Mouse (Mus musculus): ENCODE data around the gene Cntnap2.

GRCm38 (mm10) chr6:47272606-47273575 is 2213.7 kb downstream of the Cntnap2 start:
- TF ChIP-seq CTCF (IDR thresholded peaks at IDR 0.05; ENCODE audit: low read depth, low read length) (no peak), GATA1 (IDR thresholded peaks at IDR 0.05; ENCODE audit: borderline replicate concordance, low read length) (no peak), TAL1 (conservative IDR thresholded peaks at IDR 0.05; ENCODE audit: low read depth, low read length) (no peak), GATA2 (IDR thresholded peaks at IDR 0.05; ENCODE audit: borderline replicate concordance, low read depth, low read length) (no peak)

All from G1E (cell line).